In genomic region chr12:15800914-15801570, GRCm38 (mm10) we compare ENCODE assay signal across 8 mouse cellular contexts. TPM values are rescaled to one million over a fixed set of nuclear protein-coding genes. Genes with fewer than 3 reads are reported as not detected.
DNase-seq lines count a peak whose midpoint lies in the region; ATAC-seq and TF ChIP-seq lines count a peak whose summit lies in the region.

No protein-coding gene starts in this region.

- H3K4me3 ChIP-seq in forebrain, embryonic 12.5 days (replicated peaks), result no peak overlapping the region
- H3K4me3 ChIP-seq in forebrain, embryonic 11.5 days (ENCODE audit: low read depth, low read length), result no peak overlapping the region
- H3K4me3 ChIP-seq in embryonic facial prominence, embryonic 12.5 days, result no peak overlapping the region
- no peak overlapping the region for H3K4me3 ChIP-seq in hindbrain, embryonic 13.5 days
- no peak overlapping the region for H3K4me3 ChIP-seq in midbrain, postnatal 0 days (ENCODE audit: low read depth, low read length)

- peaks cover 27% of the 10 kb centered on the region for H3K4me1 ChIP-seq in forebrain, embryonic 12.5 days
- H3K4me1 ChIP-seq in forebrain, embryonic 11.5 days (replicated peaks; ENCODE audit: control insufficient read depth, insufficient read depth, low read length), result peaks cover 5% of the 10 kb centered on the region; the same call in 1 of the 2 replicates
- peaks cover 25% of the 10 kb centered on the region for H3K4me1 ChIP-seq in embryonic facial prominence, embryonic 12.5 days
- peaks cover 96% of the 10 kb centered on the region for H3K4me1 ChIP-seq in hindbrain, embryonic 13.5 days (replicated peaks)
- peaks cover 23% of the 10 kb centered on the region for H3K4me1 ChIP-seq in midbrain, postnatal 0 days (ENCODE audit: insufficient read depth, low read length)

- no peak for DNase-seq in forebrain, embryonic 11.5 days (ENCODE audit: low spot score)
- DNase-seq in 3T3-L1 (ENCODE audit: low read depth, low spot score), result peak; percentile 98
- DNase-seq in midbrain, postnatal 0 days (ENCODE audit: low spot score), result peak; percentile 75
- no peak for DNase-seq in yolk sac, embryonic 10.5 days (ENCODE audit: low spot score)

- ATAC-seq in forebrain, embryonic 12.5 days (ENCODE audit: low FRiP score), result peak; percentile 12; the same call in 1 of the 2 replicates
- no peak; the same call in 1 of the 2 replicates for ATAC-seq in forebrain, embryonic 11.5 days (replicated peaks; ENCODE audit: low FRiP score)
- peak; percentile 62; the same call in 1 of the 2 replicates for ATAC-seq in embryonic facial prominence, embryonic 12.5 days (ENCODE audit: insufficient number of reproducible peaks, insufficient read depth, low FRiP score, low TSS enrichment)
- ATAC-seq in hindbrain, embryonic 13.5 days (ENCODE audit: low FRiP score), result peak; percentile 60; the same call in 1 of the 2 replicates
- peak; percentile 61 for ATAC-seq in midbrain, postnatal 0 days (ENCODE audit: low FRiP score)
- ATAC-seq in erythroblast, adult 5-6 weeks (replicated peaks; ENCODE audit: low FRiP score, poor library complexity, severe bottlenecking), result no peak

- H3K27me3 ChIP-seq in forebrain, embryonic 12.5 days, result no peaks in the 10 kb centered on the region
- no peaks in the 10 kb centered on the region for H3K27me3 ChIP-seq in forebrain, embryonic 11.5 days (ENCODE audit: control insufficient read depth, insufficient read depth, low read length)
- H3K27me3 ChIP-seq in embryonic facial prominence, embryonic 12.5 days, result no peaks in the 10 kb centered on the region
- H3K27me3 ChIP-seq in hindbrain, embryonic 13.5 days, result no peaks in the 10 kb centered on the region
- H3K27me3 ChIP-seq in midbrain, postnatal 0 days (ENCODE audit: insufficient read depth, low read length), result no peaks in the 10 kb centered on the region

- 64% methylated on average over 9 of the region's 9 CpGs for WGBS in forebrain, embryonic 12.5 days
- WGBS in forebrain, embryonic 11.5 days, result 59% methylated on average over 9 of the region's 9 CpGs
- 34% methylated on average over 9 of the region's 9 CpGs for WGBS in embryonic facial prominence, embryonic 12.5 days
- 62% methylated on average over 9 of the region's 9 CpGs for whole genome bisulfite sequencing in hindbrain, embryonic 13.5 days
- 37% methylated on average over 9 of the region's 9 CpGs for WGBS in midbrain, postnatal 0 days

- TF ChIP-seq CTCF in midbrain, postnatal 0 days (IDR thresholded peaks at IDR 0.05), result no peak

- peak overlapping the region; percentile 25; the same call in 1 of the 2 replicates for H3K27ac ChIP-seq in forebrain, embryonic 12.5 days
- H3K27ac ChIP-seq in forebrain, embryonic 11.5 days (ENCODE audit: low read depth, low read length), result no peak overlapping the region
- H3K27ac ChIP-seq in embryonic facial prominence, embryonic 12.5 days, result no peak overlapping the region
- peak overlapping the region; percentile 25 for H3K27ac ChIP-seq in hindbrain, embryonic 13.5 days
- H3K27ac ChIP-seq in midbrain, postnatal 0 days (ENCODE audit: low read depth, low read length), result 0 out of 2 replicates have a peak overlapping the region, but pooled peaks have one; percentile 7

- no peaks in the 10 kb centered on the region for H3K9me3 ChIP-seq in forebrain, embryonic 12.5 days
- H3K9me3 ChIP-seq in forebrain, embryonic 11.5 days (ENCODE audit: control insufficient read depth, low read length), result no peaks in the 10 kb centered on the region
- H3K9me3 ChIP-seq in embryonic facial prominence, embryonic 12.5 days, result no peaks in the 10 kb centered on the region
- H3K9me3 ChIP-seq in hindbrain, embryonic 13.5 days, result no peaks in the 10 kb centered on the region
- H3K9me3 ChIP-seq in midbrain, postnatal 0 days (ENCODE audit: low read length), result no peaks in the 10 kb centered on the region

- no peak overlapping the region for H3K9ac ChIP-seq in forebrain, embryonic 12.5 days
- no peak overlapping the region for H3K9ac ChIP-seq in forebrain, embryonic 11.5 days (ENCODE audit: low read length)
- no peak overlapping the region for H3K9ac ChIP-seq in embryonic facial prominence, embryonic 12.5 days
- no peak overlapping the region for H3K9ac ChIP-seq in hindbrain, embryonic 13.5 days
- H3K9ac ChIP-seq in midbrain, postnatal 0 days (replicated peaks; ENCODE audit: low read length, poor library complexity, severe bottlenecking), result no peak overlapping the region

- no peak overlapping the region for H3K4me2 ChIP-seq in forebrain, embryonic 12.5 days
- H3K4me2 ChIP-seq in forebrain, embryonic 11.5 days (ENCODE audit: low read depth, low read length, severe bottlenecking), result no peak overlapping the region
- H3K4me2 ChIP-seq in embryonic facial prominence, embryonic 12.5 days (replicated peaks), result no peak overlapping the region
- 0 out of 2 replicates have a peak overlapping the region, but pooled peaks have one; percentile 1 for H3K4me2 ChIP-seq in hindbrain, embryonic 13.5 days
- H3K4me2 ChIP-seq in midbrain, postnatal 0 days (ENCODE audit: low read depth, low read length, poor library complexity, severe bottlenecking), result 0 out of 2 replicates have a peak overlapping the region, but pooled peaks have one; percentile 12

- peaks cover 88% of the 10 kb centered on the region for H3K36me3 ChIP-seq in forebrain, embryonic 12.5 days (replicated peaks)
- H3K36me3 ChIP-seq in forebrain, embryonic 11.5 days (ENCODE audit: control insufficient read depth, insufficient read depth, low read length), result peaks cover under 1% of the 10 kb centered on the region
- H3K36me3 ChIP-seq in embryonic facial prominence, embryonic 12.5 days, result peaks cover 69% of the 10 kb centered on the region
- peaks cover 95% of the 10 kb centered on the region for H3K36me3 ChIP-seq in hindbrain, embryonic 13.5 days
- peaks cover 38% of the 10 kb centered on the region for H3K36me3 ChIP-seq in midbrain, postnatal 0 days (ENCODE audit: insufficient read depth, low read length)

RNA-seq across cellular contexts. Expression of gene Trib2, which starts 15.7 kb away (rescaled TPM):
- polyA plus RNA-seq in forebrain, embryonic 12.5 days (2016; fragmentation: Nextera tagmentation; extraction: Ambion mirVana), result 81.1 and 92.2 TPM in 2 replicates
- polyA plus RNA-seq in forebrain, embryonic 11.5 days (2014; fragmentation: Nextera tagmentation; extraction: Ambion mirVana), result 57.4 and 59.5 TPM in 2 replicates
- 60.2 and 66.4 TPM in 2 replicates for polyA plus RNA-seq in embryonic facial prominence, embryonic 12.5 days (2016; fragmentation: Nextera tagmentation; extraction: Ambion mirVana)
- polyA plus RNA-seq in hindbrain, embryonic 13.5 days (2015; fragmentation: Nextera tagmentation; extraction: Ambion mirVana), result 128 and 135 TPM in 2 replicates
- total RNA-seq in midbrain, postnatal 0 days (2014; rRNA removed), result 185 and 189 TPM in 2 replicates
- 110 and 112 TPM in 2 replicates for polyA plus RNA-seq in midbrain, postnatal 0 days (2015; fragmentation: Nextera tagmentation; extraction: Ambion mirVana)
- 1.3 and 1.7 TPM in 2 replicates for total RNA-seq in erythroblast, adult 5-6 weeks (2015; ENCODE audit: low replicate concordance)
- 0.84 and 1.6 TPM in 2 replicates for total RNA-seq in erythroblast, adult 5-6 weeks (2017; ENCODE audit: low replicate concordance)

Comparison
In these comparisons a context has a peak if more than half of its experiments do, and no peak if none do; other contexts are left out.
1. ATAC-seq: peak in forebrain, embryonic 12.5 days (single experiment), embryonic facial prominence, embryonic 12.5 days (single experiment), hindbrain, embryonic 13.5 days (single experiment) and midbrain, postnatal 0 days (single experiment); none in forebrain, embryonic 11.5 days (single experiment) and erythroblast, adult 5-6 weeks (single experiment).
2. H3K27ac ChIP-seq: peak in forebrain, embryonic 12.5 days (single experiment), hindbrain, embryonic 13.5 days (single experiment) and midbrain, postnatal 0 days (single experiment); none in forebrain, embryonic 11.5 days (single experiment) and embryonic facial prominence, embryonic 12.5 days (single experiment).
3. H3K4me2 ChIP-seq: peak in hindbrain, embryonic 13.5 days (single experiment) and midbrain, postnatal 0 days (single experiment); none in forebrain, embryonic 12.5 days (single experiment), forebrain, embryonic 11.5 days (single experiment) and embryonic facial prominence, embryonic 12.5 days (single experiment).
4. DNase-seq: peak in 3T3-L1 (single experiment) and midbrain, postnatal 0 days (single experiment); none in forebrain, embryonic 11.5 days (single experiment) and yolk sac, embryonic 10.5 days (single experiment).